Mouse (Mus musculus): ENCODE results near the gene Psmd9.
A peak's percentile ranks its signal among the peaks of the same experiment; 100 is the strongest.

The Psmd9 gene

GRCm38 (mm10) chr5:123294653-123295052 lies 125.4 kb downstream of the Psmd9 start:
- Histone ChIP-seq H3K4me1 (replicated peaks; ENCODE audit: low read depth, low read length) (peaks cover 31% of the 10 kb centered on the region), H3K36me3 (ENCODE audit: insufficient read depth, low read length) (no peaks in the 10 kb centered on the region), H3K9me3 (ENCODE audit: low read length) (no peaks in the 10 kb centered on the region), H3K4me3 (replicated peaks; ENCODE audit: low read length) (no peak overlapping the region), H3K27me3 (ENCODE audit: insufficient read depth, low read length) (peaks cover 50% of the 10 kb centered on the region)
- no peak for TF ChIP-seq CTCF (conservative IDR thresholded peaks at IDR 0.05; ENCODE audit: low read length)
- no peak for TF ChIP-seq NANOG (IDR thresholded peaks at IDR 0.05; ENCODE audit: borderline replicate concordance, low read length)
- TF ChIP-seq POU5F1 (IDR thresholded peaks at IDR 0.05; ENCODE audit: borderline replicate concordance, low read length) = no peak

GRCm38 (mm10) chr5:123296224-123296806 lies 127.1 kb downstream of the Psmd9 start:
- no peak for TF ChIP-seq POU5F1 (IDR thresholded peaks at IDR 0.05; ENCODE audit: borderline replicate concordance, low read length)
- peak; percentile 64 for TF ChIP-seq CTCF (conservative IDR thresholded peaks at IDR 0.05; ENCODE audit: low read length)
- Histone ChIP-seq H3K9me3 (ENCODE audit: low read length) (no peaks in the 10 kb centered on the region), H3K4me3 (replicated peaks; ENCODE audit: low read length) (no peak overlapping the region), H3K36me3 (ENCODE audit: insufficient read depth, low read length) (no peaks in the 10 kb centered on the region), H3K27me3 (ENCODE audit: insufficient read depth, low read length) (peaks cover 41% of the 10 kb centered on the region), H3K4me1 (replicated peaks; ENCODE audit: low read depth, low read length) (peaks cover 25% of the 10 kb centered on the region)

- Histone ChIP-seq H3K36me3 (ENCODE audit: insufficient read depth, low read length) (no peaks in the 10 kb centered on the region), H3K27me3 (ENCODE audit: insufficient read depth, low read length) (peaks cover 40% of the 10 kb centered on the region), H3K4me3 (replicated peaks; ENCODE audit: low read length) (peak overlapping the region; percentile 37; the same call in 1 of the 2 replicates), H3K4me1 (replicated peaks; ENCODE audit: low read depth, low read length) (peaks cover 34% of the 10 kb centered on the region), H3K9me3 (ENCODE audit: low read length) (no peaks in the 10 kb centered on the region)
- no peak for TF ChIP-seq NANOG (IDR thresholded peaks at IDR 0.05; ENCODE audit: borderline replicate concordance, low read length)
- no peak for TF ChIP-seq CTCF (conservative IDR thresholded peaks at IDR 0.05; ENCODE audit: low read length)
- TF ChIP-seq POU5F1 (IDR thresholded peaks at IDR 0.05; ENCODE audit: borderline replicate concordance, low read length) = no peak
These were observed 128.0 kb downstream of the Psmd9 start for GRCm38 (mm10) chr5:123296972-123297754.

- H3K36me3 ChIP-seq (ENCODE audit: insufficient read depth, low read length) = no peaks in the 10 kb centered on the region
- H3K4me1 ChIP-seq (replicated peaks; ENCODE audit: low read depth, low read length) = peaks cover 40% of the 10 kb centered on the region
- H3K27me3 ChIP-seq (ENCODE audit: insufficient read depth, low read length) = peaks cover 39% of the 10 kb centered on the region
- no peak for TF ChIP-seq POU5F1 (IDR thresholded peaks at IDR 0.05; ENCODE audit: borderline replicate concordance, low read length)
- no peak for TF ChIP-seq CTCF (conservative IDR thresholded peaks at IDR 0.05; ENCODE audit: low read length)
- TF ChIP-seq NANOG (IDR thresholded peaks at IDR 0.05; ENCODE audit: borderline replicate concordance, low read length) = no peak
- H3K9me3 ChIP-seq (ENCODE audit: low read length) = no peaks in the 10 kb centered on the region
- H3K4me3 ChIP-seq (replicated peaks; ENCODE audit: low read length) = no peak overlapping the region
These were observed 128.6 kb downstream of the Psmd9 start for GRCm38 (mm10) chr5:123297830-123298229.

- peak; percentile 61 for TF ChIP-seq CTCF (conservative IDR thresholded peaks at IDR 0.05; ENCODE audit: low read length)
- TF ChIP-seq POU5F1 (IDR thresholded peaks at IDR 0.05; ENCODE audit: borderline replicate concordance, low read length) = peak; percentile 83; the same call in 1 of the 2 replicates
- TF ChIP-seq NANOG (IDR thresholded peaks at IDR 0.05; ENCODE audit: borderline replicate concordance, low read length) = no peak
- Histone ChIP-seq H3K36me3 (ENCODE audit: insufficient read depth, low read length) (no peaks in the 10 kb centered on the region), H3K27me3 (ENCODE audit: insufficient read depth, low read length) (peaks cover 36% of the 10 kb centered on the region), H3K9me3 (ENCODE audit: low read length) (no peaks in the 10 kb centered on the region), H3K4me1 (replicated peaks; ENCODE audit: low read depth, low read length) (peaks cover 44% of the 10 kb centered on the region), H3K4me3 (replicated peaks; ENCODE audit: low read length) (no peak overlapping the region)
These were observed 129.3 kb downstream of the Psmd9 start for GRCm38 (mm10) chr5:123298526-123298925.

Measured in E14TG2a.4 (cell line).